Mouse (Mus musculus): ENCODE data around the gene Fli1. TPM values are rescaled to one million over a fixed set of nuclear protein-coding genes. Genes with fewer than 3 reads are reported as not detected.
A peak's percentile ranks its signal among the peaks of the same experiment; 100 is the strongest.

Gene Fli1
- total and polyA plus RNA-seq, 2 experiments from 2014 or later, result 19.0 to 29.5 TPM

DNA sequence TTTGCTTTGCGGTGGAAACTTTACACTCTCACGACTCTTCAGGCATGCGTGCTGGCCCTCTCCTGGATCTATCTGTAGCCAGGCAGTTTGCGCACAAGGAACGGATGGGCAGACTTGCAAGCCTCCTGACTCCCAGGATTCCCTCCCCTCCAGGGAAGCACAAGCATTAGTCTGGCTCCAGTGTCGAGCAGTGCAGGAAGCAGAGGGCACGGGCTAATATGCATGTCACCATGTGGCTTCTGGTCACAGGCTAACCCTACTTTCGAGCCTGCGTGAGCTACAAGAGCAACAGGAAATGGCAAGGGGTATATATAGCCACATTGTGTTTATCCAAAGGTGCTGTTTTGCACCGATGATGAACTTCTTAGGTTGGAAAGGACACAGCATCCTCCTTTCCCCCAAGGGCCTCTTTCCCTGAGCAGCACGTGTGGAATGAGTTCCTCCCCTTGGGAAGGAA lies 38.6 kb downstream of the Fli1 start:
- peak overlapping the region; percentile 79 for H3K27ac ChIP-seq (ENCODE audit: low read depth)
- H3K9ac ChIP-seq (replicated peaks; ENCODE audit: low read depth, low read length), result no peak overlapping the region
- no peak overlapping the region for H3K4me3 ChIP-seq (ENCODE audit: low read depth, low read length)
- WGBS, result 50% methylated on average over 11 of the region's 11 CpGs
- H3K9me3 ChIP-seq (replicated peaks; ENCODE audit: control insufficient read depth, low read length), result no peaks in the 10 kb centered on the region
- H3K27me3 ChIP-seq (ENCODE audit: control insufficient read depth, insufficient read depth, low read length), result no peaks in the 10 kb centered on the region
- TF ChIP-seq CTCF (IDR thresholded peaks at IDR 0.05; ENCODE audit: low read depth) (no peak), EP300 (IDR thresholded peaks at IDR 0.05; ENCODE audit: low read depth) (peak; percentile 72; the same call in 1 of the 2 replicates)
- no peak overlapping the region for H3K4me2 ChIP-seq (ENCODE audit: low read depth, low read length)
- peaks cover 11% of the 10 kb centered on the region; the same call in 1 of the 2 replicates for H3K4me1 ChIP-seq (ENCODE audit: control insufficient read depth, insufficient read depth)
- ATAC-seq (ENCODE audit: insufficient read depth, low read depth), result peak; percentile 28
- no peaks in the 10 kb centered on the region for H3K36me3 ChIP-seq (replicated peaks; ENCODE audit: control insufficient read depth, insufficient read depth, low read length)
- peak; percentile 22 for DNase-seq (ENCODE audit: low spot score)

DNA sequence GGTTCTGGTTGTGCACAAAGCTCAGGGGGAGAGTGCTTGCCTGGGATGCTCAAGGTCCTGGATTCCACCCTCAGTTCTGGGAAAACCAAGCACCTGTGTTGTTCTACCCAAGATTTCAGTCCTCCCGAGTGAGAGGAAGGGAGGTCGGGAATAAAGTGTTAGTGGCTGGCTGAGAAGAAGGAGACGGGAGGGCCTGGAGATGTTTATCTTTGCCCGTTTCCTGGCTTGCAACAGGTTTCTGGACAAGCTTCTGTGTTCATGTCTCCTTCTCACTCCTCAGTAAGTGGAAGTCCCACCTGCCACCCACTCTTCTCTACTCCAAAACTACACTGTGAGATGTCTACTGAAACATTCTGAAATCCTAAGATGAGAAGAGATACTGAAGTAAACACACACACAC lies 39.2 kb downstream of the Fli1 start:
- no peaks in the 10 kb centered on the region for H3K27me3 ChIP-seq (ENCODE audit: control insufficient read depth, insufficient read depth, low read length)
- no peak for ATAC-seq (ENCODE audit: insufficient read depth, low read depth)
- H3K4me1 ChIP-seq (ENCODE audit: control insufficient read depth, insufficient read depth), result peaks cover 11% of the 10 kb centered on the region; the same call in 1 of the 2 replicates
- peak overlapping the region; percentile 79 for H3K27ac ChIP-seq (ENCODE audit: low read depth)
- DNase-seq (ENCODE audit: low spot score), result no peak
- 46% methylated on average over 4 of the region's 4 CpGs for WGBS
- no peaks in the 10 kb centered on the region for H3K9me3 ChIP-seq (replicated peaks; ENCODE audit: control insufficient read depth, low read length)
- H3K4me3 ChIP-seq (ENCODE audit: low read depth, low read length), result no peak overlapping the region
- TF ChIP-seq EP300 (IDR thresholded peaks at IDR 0.05; ENCODE audit: low read depth) (no peak), CTCF (IDR thresholded peaks at IDR 0.05; ENCODE audit: low read depth) (no peak)
- no peak overlapping the region for H3K9ac ChIP-seq (replicated peaks; ENCODE audit: low read depth, low read length)
- no peaks in the 10 kb centered on the region for H3K36me3 ChIP-seq (replicated peaks; ENCODE audit: control insufficient read depth, insufficient read depth, low read length)
- H3K4me2 ChIP-seq (ENCODE audit: low read depth, low read length), result no peak overlapping the region

DNA sequence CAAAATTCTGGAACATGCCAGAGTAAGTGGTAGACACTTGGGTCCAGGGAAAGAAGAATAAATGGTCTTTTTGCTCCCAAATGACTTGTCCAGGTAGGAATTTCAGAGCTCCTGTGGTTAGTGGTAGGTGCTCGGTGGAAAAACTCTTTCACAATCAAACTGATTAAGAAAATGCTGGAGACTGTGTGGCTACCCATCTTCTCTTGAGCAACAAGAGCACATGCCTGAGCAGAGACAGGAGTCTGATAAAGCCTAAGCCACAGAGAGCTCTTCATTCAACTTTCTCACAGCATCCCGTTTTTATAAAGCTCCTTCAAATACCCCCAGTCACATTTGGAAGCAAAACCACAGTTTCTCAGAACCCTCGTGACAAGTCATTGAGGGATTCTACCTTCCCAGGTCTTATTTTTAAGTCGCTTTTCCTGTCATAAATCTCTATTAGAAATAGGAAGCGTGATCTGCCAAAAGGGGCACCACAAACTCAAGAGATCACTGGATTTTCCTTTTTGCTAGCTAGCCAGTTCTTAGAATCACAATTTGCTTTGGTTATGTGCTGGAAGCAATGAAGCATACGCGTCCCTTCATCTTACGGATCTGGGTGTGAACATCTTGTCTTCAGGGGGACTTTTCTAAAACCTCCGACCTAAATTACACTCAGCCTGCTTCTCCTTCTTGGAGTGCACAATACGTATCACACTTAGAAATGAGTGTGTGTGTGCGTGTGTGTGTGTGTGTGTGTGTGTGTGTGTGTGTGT lies 40.2 kb downstream of the Fli1 start:
- no peak for TF ChIP-seq CTCF (IDR thresholded peaks at IDR 0.05; ENCODE audit: low read depth)
- no peak for TF ChIP-seq EP300 (IDR thresholded peaks at IDR 0.05; ENCODE audit: low read depth)
- H3K4me1 ChIP-seq (ENCODE audit: control insufficient read depth, insufficient read depth), result peaks cover 11% of the 10 kb centered on the region; the same call in 1 of the 2 replicates
- ATAC-seq (ENCODE audit: insufficient read depth, low read depth) (no peak), DNase-seq (ENCODE audit: low spot score) (no peak)
- H3K36me3 ChIP-seq (replicated peaks; ENCODE audit: control insufficient read depth, insufficient read depth, low read length), result no peaks in the 10 kb centered on the region
- no peaks in the 10 kb centered on the region for H3K27me3 ChIP-seq (ENCODE audit: control insufficient read depth, insufficient read depth, low read length)
- H3K4me3 ChIP-seq (ENCODE audit: low read depth, low read length), result no peak overlapping the region
- no peak overlapping the region for H3K4me2 ChIP-seq (ENCODE audit: low read depth, low read length)
- H3K27ac ChIP-seq (ENCODE audit: low read depth), result no peak overlapping the region
- H3K9ac ChIP-seq (replicated peaks; ENCODE audit: low read depth, low read length), result no peak overlapping the region
- 73% methylated on average over 11 of the region's 11 CpGs for WGBS
- no peaks in the 10 kb centered on the region for H3K9me3 ChIP-seq (replicated peaks; ENCODE audit: control insufficient read depth, low read length)

DNA sequence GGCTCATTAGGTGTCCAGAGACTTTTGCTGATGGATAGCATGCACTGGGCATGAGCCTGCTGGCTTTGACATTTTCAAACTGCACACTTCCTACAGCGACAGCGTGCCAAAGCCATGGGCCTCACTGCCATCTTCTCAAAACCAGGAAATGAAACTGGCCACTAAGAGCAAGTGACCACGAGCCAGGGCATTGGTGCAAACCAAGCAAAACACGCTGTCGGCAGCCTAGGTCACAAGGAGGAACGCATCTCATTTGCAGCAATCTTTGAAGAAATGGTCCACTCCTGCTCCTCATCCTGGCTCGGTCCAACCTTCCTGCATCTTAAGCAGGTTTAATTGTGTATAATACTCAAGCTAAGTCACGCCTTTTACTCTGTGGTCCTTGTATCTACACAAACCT lies 41.8 kb downstream of the Fli1 start:
- WGBS, result 89% methylated on average over 8 of the region's 8 CpGs
- DNase-seq (ENCODE audit: low spot score) (no peak), ATAC-seq (ENCODE audit: insufficient read depth, low read depth) (no peak)
- no peaks in the 10 kb centered on the region for H3K27me3 ChIP-seq (ENCODE audit: control insufficient read depth, insufficient read depth, low read length)
- no peak overlapping the region for H3K27ac ChIP-seq (ENCODE audit: low read depth)
- H3K4me2 ChIP-seq (ENCODE audit: low read depth, low read length), result no peak overlapping the region
- H3K4me1 ChIP-seq (ENCODE audit: control insufficient read depth, insufficient read depth), result peaks cover 11% of the 10 kb centered on the region; the same call in 1 of the 2 replicates
- TF ChIP-seq EP300 (IDR thresholded peaks at IDR 0.05; ENCODE audit: low read depth), result no peak
- TF ChIP-seq CTCF (IDR thresholded peaks at IDR 0.05; ENCODE audit: low read depth), result no peak
- H3K36me3 ChIP-seq (replicated peaks; ENCODE audit: control insufficient read depth, insufficient read depth, low read length), result no peaks in the 10 kb centered on the region
- no peak overlapping the region for H3K9ac ChIP-seq (replicated peaks; ENCODE audit: low read depth, low read length)
- H3K4me3 ChIP-seq (ENCODE audit: low read depth, low read length), result no peak overlapping the region
- no peaks in the 10 kb centered on the region for H3K9me3 ChIP-seq (replicated peaks; ENCODE audit: control insufficient read depth, low read length)

- Histone ChIP-seq H3K4me3 (ENCODE audit: low read depth, low read length) (no peak overlapping the region), H3K9me3 (replicated peaks; ENCODE audit: control insufficient read depth, low read length) (no peaks in the 10 kb centered on the region), H3K4me1 (ENCODE audit: control insufficient read depth, insufficient read depth) (peaks cover 11% of the 10 kb centered on the region; the same call in 1 of the 2 replicates), H3K4me2 (ENCODE audit: low read depth, low read length) (no peak overlapping the region), H3K9ac (replicated peaks; ENCODE audit: low read depth, low read length) (no peak overlapping the region), H3K27me3 (ENCODE audit: control insufficient read depth, insufficient read depth, low read length) (no peaks in the 10 kb centered on the region), H3K36me3 (replicated peaks; ENCODE audit: control insufficient read depth, insufficient read depth, low read length) (no peaks in the 10 kb centered on the region), H3K27ac (ENCODE audit: low read depth) (no peak overlapping the region; the same call in 1 of the 2 replicates)
- TF ChIP-seq CTCF (IDR thresholded peaks at IDR 0.05; ENCODE audit: low read depth) (no peak), EP300 (IDR thresholded peaks at IDR 0.05; ENCODE audit: low read depth) (no peak)
- WGBS, result 61% methylated on average over 5 of the region's 5 CpGs
- no peak for ATAC-seq (ENCODE audit: insufficient read depth, low read depth)
- DNase-seq (ENCODE audit: low spot score), result no peak
Observed at GRCm38 (mm10) chr9:32500063-32500462, 42.6 kb downstream of the Fli1 start.
